Mouse (Mus musculus) ovary, postnatal 36 days (tissue): ENCODE data around the gene B4galt4.
A peak's percentile ranks its signal among the peaks of the same experiment; 100 is the strongest.
"Not testable (repeated sequence)": the region's sequence is repeated elsewhere in the genome, so short reads cannot be mapped to it uniquely, and the experiment has no call there.

Experiments
- DNase-seq: peaks from one replicate; pipeline ENCODE4 v3.0.0; 2022; ENCODE audit warnings: low spot score, mixed read lengths

B4galt4 gene

DNA sequence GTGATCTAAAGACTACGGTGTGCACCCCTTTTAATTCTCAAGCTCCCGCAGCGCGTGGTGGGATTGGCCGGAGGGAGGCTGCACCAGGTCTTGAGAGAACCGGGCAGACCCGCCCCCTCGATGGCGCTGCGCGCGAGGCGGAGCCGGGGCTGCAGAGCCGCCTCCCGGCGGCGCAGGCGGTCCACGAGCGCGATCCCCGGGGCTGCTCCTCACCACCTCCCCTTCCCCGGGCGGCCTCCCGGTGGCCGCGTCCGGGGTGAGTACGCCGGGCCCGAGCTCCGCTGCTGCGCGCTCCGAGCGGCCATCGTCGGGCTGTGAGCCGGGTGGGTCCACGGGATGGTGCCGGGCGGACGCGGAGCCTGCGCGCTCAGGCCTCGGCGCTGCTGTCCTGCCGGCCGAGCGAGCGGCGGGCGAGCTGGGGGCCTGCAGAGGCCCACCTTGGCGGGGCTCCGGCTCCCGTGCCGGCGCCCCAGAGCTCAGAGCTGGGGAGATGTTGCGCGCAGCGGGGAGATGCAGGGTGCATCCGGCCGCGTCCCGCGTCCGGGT is at the start of gene B4galt4:
Gene B4galt4 (plus strand): TSS at position 152 of the 546 bp plus-strand sequence.
- peak; percentile 87 for DNase-seq

- no peak for DNase-seq
Measured at GRCm38 (mm10) chr16:38694906-38695540, 47.0 kb upstream of the B4galt4 start.

GRCm38 (mm10) chr16:38695557-38695956 is 46.5 kb upstream of the B4galt4 start:
- no peak for DNase-seq

GRCm38 (mm10) chr16:38697611-38698010 is 44.5 kb upstream of the B4galt4 start:
- DNase-seq = no peak

DNA sequence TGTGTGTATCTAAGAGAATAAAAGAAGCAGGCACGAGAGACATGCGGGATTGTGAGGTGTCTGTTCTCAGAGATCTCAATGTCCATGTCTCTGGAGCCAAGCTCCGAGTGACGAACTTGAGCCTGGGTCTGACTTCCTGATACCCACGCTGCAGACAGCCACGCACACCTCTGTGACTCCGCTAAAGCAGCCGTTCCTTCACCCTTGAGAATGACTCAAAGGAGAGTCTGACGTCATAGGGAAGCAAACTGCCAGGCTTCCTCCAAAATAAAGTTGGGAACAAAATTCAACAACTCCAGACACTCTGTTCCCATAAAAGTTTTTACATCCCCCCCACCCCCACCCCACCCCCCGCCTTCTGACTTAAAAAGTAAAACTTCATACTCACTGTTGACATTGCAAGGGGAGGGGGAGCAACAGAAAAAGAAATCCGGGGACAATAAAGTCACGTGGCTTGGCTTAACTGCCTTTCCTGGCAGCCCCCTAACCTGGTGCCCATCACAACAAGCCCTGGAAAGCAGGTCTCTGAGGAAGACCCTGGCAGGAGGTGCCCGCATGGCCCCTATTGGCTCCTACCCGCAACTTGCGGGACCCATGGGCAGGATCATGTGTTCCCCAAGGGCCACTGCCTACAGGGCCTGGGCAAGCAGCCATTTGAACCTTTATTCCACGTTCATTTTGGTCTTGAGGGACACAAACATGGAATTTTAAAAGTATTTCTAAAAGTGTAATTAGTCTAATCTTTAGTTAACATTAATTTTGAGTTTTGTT is 41.5 kb upstream of the B4galt4 start:
- DNase-seq = no peak

GRCm38 (mm10) chr16:38701492-38702185 is 40.4 kb upstream of the B4galt4 start:
- DNase-seq = no peak

DNA sequence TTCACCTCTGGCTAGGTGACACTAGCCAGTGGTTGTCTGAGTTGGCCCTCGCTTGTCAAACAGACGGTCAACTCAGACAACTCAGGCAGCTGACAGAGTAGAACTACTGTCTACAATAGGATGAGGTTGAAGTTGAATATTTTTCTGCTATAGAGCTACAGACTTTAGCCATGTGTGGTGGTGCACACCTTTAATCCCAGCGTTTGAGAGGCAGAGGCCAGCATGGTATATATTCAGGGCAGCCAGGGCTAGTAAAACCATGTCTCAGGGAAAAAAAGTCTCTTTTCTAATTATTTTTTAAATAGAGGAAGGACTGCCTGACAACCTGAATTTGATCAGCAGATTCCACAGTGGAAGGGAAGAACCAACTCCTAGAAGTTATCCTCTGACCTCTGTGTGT is 39.7 kb upstream of the B4galt4 start:
- no peak for DNase-seq

DNA sequence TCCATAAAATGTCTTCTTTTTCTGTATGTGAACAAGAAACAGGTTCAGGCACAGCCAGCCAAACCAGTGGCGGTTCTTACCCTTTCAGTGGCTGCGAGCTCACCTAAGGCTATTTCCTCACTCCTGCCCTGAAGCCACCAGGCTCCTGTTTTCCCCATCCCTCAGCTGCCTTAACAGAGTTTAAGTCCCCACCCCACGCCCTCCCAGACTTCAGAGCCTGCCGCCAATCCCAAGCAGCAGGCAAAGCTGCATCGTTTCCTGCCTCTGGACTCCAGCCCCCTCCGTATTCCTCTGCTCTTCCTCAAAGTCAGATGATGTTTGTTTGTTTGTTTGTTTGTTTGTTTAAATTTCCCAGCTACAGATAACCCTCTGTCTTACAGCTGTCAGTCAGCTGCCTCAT is 38.6 kb upstream of the B4galt4 start:
- no peak for DNase-seq

DNA sequence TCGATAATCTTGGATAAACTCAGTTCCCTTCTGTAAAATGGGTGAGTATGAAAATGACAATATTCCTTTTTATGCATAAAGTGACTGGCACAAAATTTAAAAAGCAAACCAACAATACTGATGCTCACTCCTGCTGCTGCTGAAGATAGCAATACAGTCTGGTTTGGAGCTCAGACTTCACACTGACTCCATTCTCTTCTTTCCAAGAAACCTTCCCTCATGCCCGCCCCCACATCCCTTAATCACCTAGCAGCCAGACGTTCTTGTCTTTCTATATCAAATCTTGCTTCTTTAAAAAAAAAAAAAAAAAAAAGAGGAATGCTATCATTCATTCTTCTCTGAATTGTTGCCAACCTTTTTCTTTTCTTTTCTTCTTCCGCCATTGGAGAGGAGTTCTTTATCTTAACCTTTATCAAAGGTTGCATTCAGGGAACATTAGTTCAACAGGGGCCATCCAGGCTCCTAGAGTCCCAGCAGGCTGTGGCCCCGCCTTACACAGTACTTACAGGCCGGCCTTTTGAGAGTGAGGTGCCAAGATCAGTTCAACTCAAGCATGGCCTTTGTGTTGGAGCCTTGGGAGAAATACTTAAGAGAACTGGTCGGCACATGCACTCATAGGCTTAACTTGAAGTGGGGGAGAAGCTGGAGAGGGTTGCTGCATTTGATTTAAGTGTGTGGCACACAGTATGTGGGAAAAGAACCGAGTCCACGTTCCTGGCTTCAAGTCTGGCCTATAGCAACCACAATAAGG is 36.4 kb upstream of the B4galt4 start:
- DNase-seq = no peak

DNA sequence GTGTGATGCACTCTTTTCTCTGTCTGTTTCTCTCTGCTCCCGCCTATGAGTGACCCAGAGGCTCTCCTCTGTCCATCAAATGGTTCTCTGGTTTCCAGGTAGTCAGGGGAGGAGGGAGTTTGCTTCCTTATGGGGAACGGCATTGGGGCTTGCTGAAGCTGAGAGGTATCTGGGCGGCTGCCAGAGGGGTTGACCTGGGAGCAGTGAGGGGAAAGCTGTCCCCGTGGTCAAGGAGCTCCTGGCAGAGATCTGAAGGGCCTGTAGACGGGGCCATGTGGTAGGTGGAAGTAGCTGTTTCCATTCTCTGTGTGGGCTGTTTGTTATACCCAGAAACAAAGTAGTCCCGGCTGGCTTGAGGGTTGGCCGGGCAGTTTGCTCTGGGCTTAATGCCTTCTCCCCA is 35.3 kb upstream of the B4galt4 start:
- peak; percentile 55 for DNase-seq

GRCm38 (mm10) chr16:38708962-38709520 is 33.0 kb upstream of the B4galt4 start:
- no peak for DNase-seq

- no peak for DNase-seq
Measured at GRCm38 (mm10) chr16:38711245-38711644, 30.8 kb upstream of the B4galt4 start.

- DNase-seq = no peak
Measured at GRCm38 (mm10) chr16:38712105-38712504, 30.0 kb upstream of the B4galt4 start.

GRCm38 (mm10) chr16:38712581-38713403 is 29.3 kb upstream of the B4galt4 start, which contains the start of gene Arhgap31:
Gene Arhgap31 (minus strand): TSS chr16:38713274.
- peak; percentile 83 for DNase-seq

- no peak for DNase-seq
Measured at GRCm38 (mm10) chr16:38713404-38714258, 28.4 kb upstream of the B4galt4 start.

GRCm38 (mm10) chr16:38714259-38714526 is 27.9 kb upstream of the B4galt4 start:
- DNase-seq = not testable (repeated sequence)

DNA sequence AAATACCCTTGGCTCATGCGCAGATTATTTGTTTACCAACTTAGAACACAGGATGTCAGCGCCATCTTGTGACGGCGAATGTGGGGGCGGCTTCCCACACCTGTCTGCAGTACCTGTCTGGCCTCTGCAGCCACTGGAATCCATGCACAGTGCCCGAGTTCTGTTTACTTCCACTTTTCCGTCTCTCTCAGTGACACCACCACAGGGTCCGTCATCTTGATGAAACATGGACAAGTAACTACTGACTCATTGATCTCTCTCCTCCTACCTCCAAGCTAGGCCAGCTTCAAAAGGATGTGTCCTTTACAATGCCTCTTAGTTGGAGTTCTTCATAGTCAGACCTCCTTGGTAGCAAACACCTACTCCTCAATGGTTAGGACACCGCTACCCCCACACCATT is 20.7 kb upstream of the B4galt4 start:
- DNase-seq = no peak

GRCm38 (mm10) chr16:38724256-38724655 is 17.8 kb upstream of the B4galt4 start:
- no peak for DNase-seq

GRCm38 (mm10) chr16:38724974-38725373 is 17.1 kb upstream of the B4galt4 start:
- DNase-seq = no peak

DNA sequence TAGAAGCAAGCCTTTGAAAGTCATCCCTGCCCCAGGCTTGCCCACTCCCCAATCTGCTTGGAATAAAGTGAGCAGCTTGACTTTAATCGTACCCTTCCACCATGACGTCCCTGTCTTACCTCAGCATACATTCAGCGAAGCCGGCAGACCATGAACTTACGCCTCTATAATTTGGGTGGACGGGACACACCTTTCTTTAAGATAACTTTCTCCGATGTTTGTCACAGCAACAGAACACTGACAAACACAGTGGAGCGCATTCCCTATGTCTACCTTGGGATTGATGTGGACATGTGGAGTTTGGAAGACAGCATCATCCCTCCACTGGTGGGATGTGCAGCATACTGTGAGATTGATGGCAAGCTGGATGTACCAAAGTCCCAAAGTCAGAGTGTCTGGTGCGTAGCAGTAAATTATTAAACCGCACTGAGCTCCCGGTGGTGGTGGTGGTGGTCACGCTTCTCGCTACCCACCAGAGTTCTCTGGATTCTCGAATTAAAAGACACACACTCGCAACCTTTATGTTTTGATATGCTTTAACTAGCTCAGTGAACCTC is 13.4 kb upstream of the B4galt4 start:
- DNase-seq = no peak
